Mouse (Mus musculus) lung, adult 2 months (tissue): ENCODE measurements at regions not wholly inside any gene's neighbourhood (a gene's known extent, or its start where the extent isn't known, plus 50 kb on each side); places are given as distances from the start of the nearest gene placed in this dataset.

Experiments used
- DNase-seq: peaks from one replicate; pipeline ENCODE4 v3.0.0; 2022
- H3K4me1 ChIP-seq: fragments of 200-500 bp; 2 replicates; pipeline ENCODE4 v1.6.1; 2011; ENCODE audit warnings: low read length; ENCODE audit not compliant: control insufficient read depth, insufficient read depth
- H3K4me3 ChIP-seq: fragments of 200-500 bp; replicated peaks from 2 replicates; pipeline ENCODE3; 2011; ENCODE audit warnings: low read depth, mild to moderate bottlenecking, control low read depth, low read length; ENCODE audit errors: extremely low read depth
- CTCF ChIP-seq: fragments of 200-500 bp; IDR thresholded peaks from 2 replicates; pipeline ENCODE4 v1.5.1; 2011; ENCODE audit warnings: mild to moderate bottlenecking, low read length, control low read depth; ENCODE audit not compliant: insufficient read depth
- POLR2A ChIP-seq: fragments of 200-500 bp; IDR thresholded peaks from 2 replicates; pipeline ENCODE4 v1.6.1; 2011; ENCODE audit warnings: low read depth, mild to moderate bottlenecking, control low read depth, low read length, borderline replicate concordance; ENCODE audit errors: extremely low read depth
- WGBS: fragments of 180-500 bp; shearing (Covaris S2); methylation state at CpG from one replicate; pipeline ENCODE4 v1.1.7; 2018; 5-methylcytosine and 5-hydroxymethylcytosine counted together

DNA sequence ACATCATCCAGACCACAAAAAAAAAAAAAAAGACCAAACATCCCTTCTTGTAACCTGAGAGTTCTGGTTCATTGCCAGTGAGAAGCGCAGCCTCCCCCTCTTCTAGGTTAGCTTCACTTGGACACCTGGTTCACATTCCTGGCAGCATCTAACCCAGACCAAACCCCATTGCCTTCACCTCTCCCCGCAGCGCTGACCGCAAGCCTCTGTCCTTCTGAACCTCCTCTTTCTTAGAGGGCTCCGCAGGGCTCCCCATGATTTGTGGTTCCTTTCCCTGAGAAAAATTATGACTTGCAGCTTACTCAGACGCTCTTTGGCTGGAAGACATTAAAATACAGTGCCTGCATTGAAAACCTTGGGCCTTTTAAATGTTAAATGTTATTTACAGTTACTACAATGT lies 115.8 kb downstream of the Snx18 start:
- WGBS: 91% methylated on average over 6 of the region's 6 CpGs
- Histone ChIP-seq H3K4me3 (no peak overlapping the region), H3K4me1 (peaks cover 3% of the 10 kb centered on the region)
- DNase-seq: no peak
- TF ChIP-seq POLR2A: no peak

DNA sequence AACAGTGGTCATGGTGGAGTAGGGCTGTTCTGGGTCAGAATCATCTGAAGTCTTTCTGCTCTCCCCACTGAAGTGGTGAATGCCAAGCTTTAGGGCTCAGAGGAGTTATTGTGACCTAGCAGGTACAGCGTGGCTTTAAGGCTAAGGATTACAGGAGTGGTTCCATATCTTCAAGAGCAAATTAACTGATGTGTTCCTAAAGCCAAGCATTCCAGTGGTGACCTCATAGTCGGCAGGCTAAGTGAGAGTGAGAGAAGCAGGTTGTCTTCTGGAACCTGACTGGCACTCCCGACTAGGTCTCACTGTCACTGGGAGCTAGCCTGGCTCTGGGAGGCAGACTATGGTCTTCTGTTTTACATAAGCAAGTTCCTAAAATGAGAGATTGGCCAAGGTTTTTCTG lies 116.3 kb downstream of the Snx18 start:
- H3K4me1 ChIP-seq: peaks cover 3% of the 10 kb centered on the region
- TF ChIP-seq CTCF (no peak), POLR2A (no peak)
- no peak overlapping the region for H3K4me3 ChIP-seq
- 60% methylated on average over 3 of the region's 3 CpGs for WGBS
- DNase-seq: no peak

DNA sequence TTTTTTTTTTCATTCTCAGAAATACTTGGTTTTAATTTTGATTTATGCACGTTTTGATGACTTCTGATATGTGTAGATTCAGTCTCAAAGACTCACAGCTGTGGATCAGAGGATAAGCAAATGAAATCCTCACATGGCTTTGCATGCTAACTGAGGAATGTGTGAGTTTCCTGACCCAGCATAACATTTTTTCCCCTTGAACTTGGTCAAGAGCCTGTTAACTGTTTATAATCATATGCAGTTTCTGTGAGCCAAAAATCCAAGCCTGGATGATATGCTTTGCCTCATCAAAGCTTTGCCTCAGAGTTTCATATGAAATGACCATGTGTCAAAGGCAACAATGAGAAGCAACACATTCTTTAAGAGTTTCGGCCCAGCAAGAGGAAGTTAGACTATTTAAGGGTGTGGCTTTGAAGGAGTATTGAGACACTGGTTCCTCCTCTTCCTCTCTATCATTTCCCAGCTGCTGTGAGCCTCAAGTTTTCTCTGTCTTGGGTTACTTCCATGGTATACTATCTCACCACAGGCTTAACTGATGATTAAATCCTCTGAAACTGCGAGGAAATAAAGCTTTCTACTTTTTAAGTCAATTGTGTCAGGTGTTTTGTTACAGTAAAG lies 117.9 kb downstream of the Snx18 start:
- 52% methylated on average over 3 of the region's 3 CpGs for WGBS
- H3K4me1 ChIP-seq: peaks cover 3% of the 10 kb centered on the region
- TF ChIP-seq POLR2A: no peak
- TF ChIP-seq CTCF: no peak
- DNase-seq: no peak
- no peak overlapping the region for H3K4me3 ChIP-seq

- Histone ChIP-seq H3K4me1 (peaks cover 6% of the 10 kb centered on the region), H3K4me3 (no peak overlapping the region)
- TF ChIP-seq CTCF: no peak
- TF ChIP-seq POLR2A: no peak
- WGBS: 59% methylated on average over 6 of the region's 6 CpGs
- no peak for DNase-seq
These were observed 119.2 kb downstream of the Snx18 start for GRCm38 (mm10) chr13:113499079-113499710.

DNA sequence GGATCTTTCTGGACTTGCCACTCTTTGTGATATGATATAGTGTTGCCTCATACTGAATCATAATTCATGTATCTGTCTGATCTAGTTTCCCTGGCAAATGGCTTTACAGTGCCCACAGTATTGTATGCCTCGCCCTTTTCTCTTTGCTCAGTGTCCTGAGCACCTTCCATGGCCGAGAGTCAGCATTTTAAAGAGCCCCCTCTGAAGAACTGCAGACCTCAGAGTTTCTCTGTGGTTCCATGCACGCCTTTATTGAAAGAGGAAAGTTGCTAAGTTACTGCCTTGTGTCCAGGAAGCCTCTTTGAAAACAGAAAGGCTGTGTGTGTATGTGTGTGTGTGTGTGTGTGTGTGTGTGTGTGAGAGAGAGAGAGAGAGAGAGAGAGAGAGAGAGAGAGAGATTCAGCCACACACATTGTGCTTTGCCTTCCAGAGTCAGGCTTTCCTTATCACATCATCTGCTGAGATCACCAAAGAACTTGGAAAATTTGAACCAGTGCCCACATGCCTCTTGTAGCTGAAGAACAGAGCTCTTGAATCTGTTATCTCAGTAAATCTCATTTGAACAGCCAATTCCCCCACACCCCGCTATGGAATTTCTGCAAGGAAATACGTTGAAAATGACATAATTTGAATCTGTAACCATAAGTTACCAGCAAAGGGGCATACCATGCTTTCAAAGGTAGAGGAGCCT lies 122.6 kb downstream of the Snx18 start:
- H3K4me1 ChIP-seq: peaks cover 8% of the 10 kb centered on the region
- peak; percentile 40 for DNase-seq
- WGBS: 23% methylated on average over 5 of the region's 5 CpGs
- TF ChIP-seq POLR2A (no peak), CTCF (no peak)
- no peak overlapping the region for H3K4me3 ChIP-seq

GRCm38 (mm10) chr13:113495136-113495535 lies 123.2 kb downstream of the Snx18 start:
- Histone ChIP-seq H3K4me1 (peaks cover 12% of the 10 kb centered on the region), H3K4me3 (no peak overlapping the region)
- no peak for DNase-seq
- TF ChIP-seq CTCF: no peak
- TF ChIP-seq POLR2A: no peak
- WGBS: 66% methylated on average over 3 of the region's 3 CpGs

DNA sequence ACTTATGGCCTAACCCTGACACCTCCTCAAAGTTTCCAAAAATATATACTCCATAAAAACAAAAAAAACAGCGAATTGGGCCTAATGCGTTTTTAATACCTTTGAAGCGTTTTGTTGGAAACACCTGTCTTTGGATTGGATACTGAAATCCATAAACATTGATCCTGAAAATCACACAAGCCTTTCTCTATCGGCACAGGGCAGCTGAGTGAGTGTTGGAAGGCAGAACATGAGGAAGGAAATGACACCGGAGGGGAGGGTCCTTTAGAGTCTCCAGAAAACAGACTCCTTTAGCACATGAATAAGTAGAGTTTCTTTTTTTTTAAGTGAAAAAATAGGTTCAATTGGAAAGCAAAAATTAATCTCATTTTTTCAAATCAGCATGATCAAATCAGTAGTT lies 123.7 kb downstream of the Snx18 start:
- H3K4me1 ChIP-seq: peaks cover 14% of the 10 kb centered on the region
- TF ChIP-seq POLR2A (no peak), CTCF (no peak)
- H3K4me3 ChIP-seq: no peak overlapping the region
- DNase-seq: no peak
- 55% methylated on average over 5 of the region's 5 CpGs for WGBS

DNA sequence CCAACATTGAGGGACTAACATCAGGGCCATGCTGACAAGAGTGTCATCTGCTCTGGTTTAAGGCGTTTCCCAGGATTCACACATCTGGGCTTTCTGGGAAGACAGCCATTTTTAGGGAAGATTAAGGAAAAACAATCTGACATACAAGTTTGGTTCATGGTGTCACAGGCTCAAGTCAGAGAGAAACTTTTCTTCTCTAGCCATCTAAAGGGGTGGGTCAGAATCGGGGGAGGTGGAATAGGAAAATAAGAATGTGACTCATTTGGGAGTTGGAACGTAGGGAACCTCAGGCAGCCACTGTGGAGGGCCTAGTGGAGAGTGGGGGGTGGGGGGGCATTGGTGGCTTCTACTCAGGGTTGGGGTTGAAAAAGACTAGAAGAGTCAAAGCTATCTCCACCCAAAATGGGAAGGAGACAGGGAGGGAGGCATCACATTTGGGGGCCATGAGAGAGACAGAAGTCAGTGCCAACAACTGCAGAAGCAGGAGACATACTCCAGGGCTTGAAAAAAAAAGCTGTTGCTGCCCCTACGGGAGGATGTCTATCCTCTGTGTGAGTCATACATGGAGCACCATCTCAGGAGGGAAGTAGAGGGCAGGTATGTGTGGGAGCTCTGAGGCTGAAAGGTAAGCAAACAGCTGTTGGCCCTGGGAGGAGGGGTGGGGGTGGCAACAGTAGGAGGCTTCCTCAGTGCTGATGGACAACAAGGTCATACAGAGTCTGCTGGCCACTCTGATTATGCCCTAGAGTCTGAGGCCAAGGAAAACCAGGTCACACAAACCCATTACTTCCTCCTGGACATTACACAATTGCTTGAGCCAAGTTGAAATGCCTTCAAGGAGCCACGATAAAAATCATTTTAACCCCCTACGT lies 128.2 kb downstream of the Snx18 start:
- no peak for TF ChIP-seq POLR2A
- no peak for TF ChIP-seq CTCF
- peak; percentile 17 for DNase-seq
- Histone ChIP-seq H3K4me3 (no peak overlapping the region), H3K4me1 (peaks cover 14% of the 10 kb centered on the region)
- 60% methylated on average over 6 of the region's 6 CpGs for WGBS

GRCm38 (mm10) chr13:113486368-113486955 lies 131.9 kb downstream of the Snx18 start:
- Histone ChIP-seq H3K4me3 (no peak overlapping the region), H3K4me1 (peaks cover 21% of the 10 kb centered on the region)
- WGBS: 61% methylated on average over 6 of the region's 6 CpGs
- no peak for DNase-seq
- no peak for TF ChIP-seq POLR2A
- no peak for TF ChIP-seq CTCF
